Mouse (Mus musculus): Measurements from ENCODE around the gene Grip1. TPM values are rescaled to one million over a fixed set of nuclear protein-coding genes. Genes with fewer than 3 reads are reported as not detected.

Gene Grip1
- polyA plus RNA-seq, 1 experiment from 2014 or later = 5.9 TPM

GRCm38 (mm10) chr10:120061238-120062130, 607.9 kb downstream of the Grip1 start:
- 83% methylated on average over 24 of the region's 24 CpGs for whole genome bisulfite sequencing

DNA sequence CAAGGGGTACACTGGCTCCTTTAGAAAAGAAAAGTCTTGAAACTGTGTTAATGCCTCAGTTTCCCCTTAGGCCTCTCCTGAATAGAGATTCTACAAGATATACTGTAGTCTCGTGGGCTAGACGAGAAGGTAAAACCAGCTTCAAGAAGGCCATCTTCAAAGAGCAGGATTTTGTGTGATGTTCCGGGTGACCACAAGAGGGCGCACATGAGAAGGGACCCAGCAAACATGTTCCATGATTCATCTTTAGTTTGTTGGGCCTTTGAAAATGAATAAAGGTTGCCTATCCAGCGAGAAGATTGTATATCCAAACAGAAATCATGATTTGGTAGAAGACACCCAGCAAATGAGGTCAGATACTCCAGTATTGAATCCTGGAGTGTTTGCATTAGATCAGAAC, 610.8 kb downstream of the Grip1 start:
- 23% methylated on average over 5 of the region's 5 CpGs for WGBS
- Histone ChIP-seq H3K9me3 (replicated peaks; ENCODE audit: control insufficient read depth, low read length) (no peaks in the 10 kb centered on the region), H3K4me2 (ENCODE audit: low read depth, low read length) (no peak overlapping the region), H3K27ac (replicated peaks; ENCODE audit: low read depth, low read length) (no peak overlapping the region), H3K9ac (replicated peaks; ENCODE audit: low read length) (no peak overlapping the region), H3K36me3 (replicated peaks; ENCODE audit: control insufficient read depth, insufficient read depth, low read depth, low read length) (no peaks in the 10 kb centered on the region), H3K4me1 (ENCODE audit: control insufficient read depth, insufficient read depth, low read length) (no peaks in the 10 kb centered on the region), H3K27me3 (ENCODE audit: control insufficient read depth, insufficient read depth, low read length) (no peaks in the 10 kb centered on the region), H3K4me3 (ENCODE audit: low read depth, low read length) (no peak overlapping the region)
- ATAC-seq (replicated peaks; ENCODE audit: insufficient number of reproducible peaks, low FRiP score, low TSS enrichment, low read depth) = no peak
- DNase-seq (ENCODE audit: low spot score) = peak; percentile 75

More at GRCm38 (mm10) chr10:120061238-120062130, 607.9 kb downstream of the Grip1 start:
- Histone ChIP-seq H3K9ac (replicated peaks; ENCODE audit: low read length) (no peak overlapping the region), H3K4me1 (ENCODE audit: control insufficient read depth, insufficient read depth, low read length) (no peaks in the 10 kb centered on the region), H3K27ac (replicated peaks; ENCODE audit: low read depth, low read length) (no peak overlapping the region), H3K36me3 (replicated peaks; ENCODE audit: control insufficient read depth, insufficient read depth, low read depth, low read length) (no peaks in the 10 kb centered on the region), H3K27me3 (ENCODE audit: control insufficient read depth, insufficient read depth, low read length) (no peaks in the 10 kb centered on the region), H3K9me3 (replicated peaks; ENCODE audit: control insufficient read depth, low read length) (no peaks in the 10 kb centered on the region), H3K4me2 (ENCODE audit: low read depth, low read length) (no peak overlapping the region), H3K4me3 (ENCODE audit: low read depth, low read length) (no peak overlapping the region)
- DNase-seq (ENCODE audit: low spot score) (no peak), ATAC-seq (replicated peaks; ENCODE audit: insufficient number of reproducible peaks, low FRiP score, low TSS enrichment, low read depth) (0 out of 2 replicates have a peak, but pooled peaks have one; percentile 18)

DNA sequence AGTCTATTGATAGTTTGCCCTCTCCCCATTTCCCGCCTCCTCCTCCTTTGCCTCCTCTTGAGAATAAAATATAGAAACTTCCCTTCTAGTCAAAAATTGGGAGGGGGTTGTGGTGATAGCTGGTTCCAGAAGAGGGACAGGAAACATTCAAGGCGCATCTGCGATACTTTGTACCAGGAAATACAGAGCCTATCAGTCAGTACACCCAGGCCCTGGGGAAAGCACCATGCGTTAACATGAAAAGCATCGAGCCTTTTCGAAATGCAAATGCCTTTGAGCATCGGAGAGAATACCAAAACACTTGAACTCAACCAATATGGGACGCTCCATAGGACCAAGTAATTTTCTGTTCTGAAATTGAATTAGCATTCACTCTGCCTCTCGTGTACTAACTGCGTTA, 612.7 kb downstream of the Grip1 start:
- DNase-seq (ENCODE audit: low spot score) (no peak), ATAC-seq (replicated peaks; ENCODE audit: insufficient number of reproducible peaks, low FRiP score, low TSS enrichment, low read depth) (no peak)
- 93% methylated on average over 10 of the region's 10 CpGs for WGBS
- Histone ChIP-seq H3K9me3 (replicated peaks; ENCODE audit: control insufficient read depth, low read length) (no peaks in the 10 kb centered on the region), H3K27ac (replicated peaks; ENCODE audit: low read depth, low read length) (no peak overlapping the region), H3K27me3 (ENCODE audit: control insufficient read depth, insufficient read depth, low read length) (no peaks in the 10 kb centered on the region), H3K9ac (replicated peaks; ENCODE audit: low read length) (no peak overlapping the region), H3K4me2 (ENCODE audit: low read depth, low read length) (no peak overlapping the region), H3K36me3 (replicated peaks; ENCODE audit: control insufficient read depth, insufficient read depth, low read depth, low read length) (no peaks in the 10 kb centered on the region), H3K4me1 (ENCODE audit: control insufficient read depth, insufficient read depth, low read length) (no peaks in the 10 kb centered on the region), H3K4me3 (ENCODE audit: low read depth, low read length) (no peak overlapping the region)

- Histone ChIP-seq H3K36me3 (replicated peaks; ENCODE audit: control insufficient read depth, insufficient read depth, low read depth, low read length) (no peaks in the 10 kb centered on the region), H3K4me1 (ENCODE audit: control insufficient read depth, insufficient read depth, low read length) (no peaks in the 10 kb centered on the region), H3K9me3 (replicated peaks; ENCODE audit: control insufficient read depth, low read length) (no peaks in the 10 kb centered on the region), H3K4me2 (ENCODE audit: low read depth, low read length) (no peak overlapping the region), H3K27ac (replicated peaks; ENCODE audit: low read depth, low read length) (no peak overlapping the region), H3K27me3 (ENCODE audit: control insufficient read depth, insufficient read depth, low read length) (no peaks in the 10 kb centered on the region), H3K9ac (replicated peaks; ENCODE audit: low read length) (no peak overlapping the region), H3K4me3 (ENCODE audit: low read depth, low read length) (no peak overlapping the region)
- ATAC-seq (replicated peaks; ENCODE audit: insufficient number of reproducible peaks, low FRiP score, low TSS enrichment, low read depth) = no peak
- no peak for DNase-seq (ENCODE audit: low spot score)
- WGBS = 62% methylated on average over 3 of the region's 3 CpGs
Observed at GRCm38 (mm10) chr10:120077850-120078249, 624.2 kb downstream of the Grip1 start.

- Histone ChIP-seq H3K9me3 (replicated peaks; ENCODE audit: control insufficient read depth, low read length) (no peaks in the 10 kb centered on the region), H3K4me3 (ENCODE audit: low read depth, low read length) (no peak overlapping the region), H3K36me3 (replicated peaks; ENCODE audit: control insufficient read depth, insufficient read depth, low read depth, low read length) (no peaks in the 10 kb centered on the region; the same call in 1 of the 2 replicates), H3K27ac (replicated peaks; ENCODE audit: low read depth, low read length) (no peak overlapping the region), H3K9ac (replicated peaks; ENCODE audit: low read length) (no peak overlapping the region), H3K4me2 (ENCODE audit: low read depth, low read length) (no peak overlapping the region), H3K27me3 (ENCODE audit: control insufficient read depth, insufficient read depth, low read length) (no peaks in the 10 kb centered on the region), H3K4me1 (ENCODE audit: control insufficient read depth, insufficient read depth, low read length) (no peaks in the 10 kb centered on the region)
- WGBS = 90% methylated on average over 12 of the region's 12 CpGs
- DNase-seq (ENCODE audit: low spot score) = no peak
- no peak for ATAC-seq (replicated peaks; ENCODE audit: insufficient number of reproducible peaks, low FRiP score, low TSS enrichment, low read depth)
Observed at GRCm38 (mm10) chr10:120092548-120092947, 638.9 kb downstream of the Grip1 start.

GRCm38 (mm10) chr10:120095136-120095535, 641.5 kb downstream of the Grip1 start:
- Histone ChIP-seq H3K27ac (replicated peaks; ENCODE audit: low read depth, low read length) (no peak overlapping the region), H3K36me3 (replicated peaks; ENCODE audit: control insufficient read depth, insufficient read depth, low read depth, low read length) (no peaks in the 10 kb centered on the region; the same call in 1 of the 2 replicates), H3K4me1 (ENCODE audit: control insufficient read depth, insufficient read depth, low read length) (no peaks in the 10 kb centered on the region), H3K4me3 (ENCODE audit: low read depth, low read length) (no peak overlapping the region), H3K9ac (replicated peaks; ENCODE audit: low read length) (no peak overlapping the region), H3K9me3 (replicated peaks; ENCODE audit: control insufficient read depth, low read length) (no peaks in the 10 kb centered on the region), H3K4me2 (ENCODE audit: low read depth, low read length) (no peak overlapping the region), H3K27me3 (ENCODE audit: control insufficient read depth, insufficient read depth, low read length) (no peaks in the 10 kb centered on the region)
- ATAC-seq (replicated peaks; ENCODE audit: insufficient number of reproducible peaks, low FRiP score, low TSS enrichment, low read depth) (no peak), DNase-seq (ENCODE audit: low spot score) (peak; percentile 48)
- 85% methylated on average over 9 of the region's 9 CpGs for WGBS

DNA sequence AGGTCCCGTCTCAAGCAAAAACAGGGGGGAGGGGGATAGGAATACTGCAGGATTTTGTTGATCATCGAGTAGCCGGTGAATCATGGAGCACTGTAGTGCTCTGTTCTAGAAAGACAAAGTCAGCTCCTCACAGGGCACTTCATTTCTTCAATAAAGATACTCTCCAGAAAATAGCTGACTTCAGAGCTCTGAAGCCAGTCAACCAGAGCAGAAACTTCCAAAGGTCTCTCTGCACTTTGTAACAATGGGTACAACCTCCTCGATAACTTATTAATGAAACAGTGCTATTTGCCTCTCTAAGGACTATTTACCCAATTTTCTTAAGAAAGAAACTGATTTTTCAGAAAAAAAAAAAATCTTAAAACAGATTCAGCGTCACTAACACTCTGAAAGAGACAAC, 642.1 kb downstream of the Grip1 start:
- 91% methylated on average over 5 of the region's 5 CpGs for WGBS
- H3K36me3 ChIP-seq (replicated peaks; ENCODE audit: control insufficient read depth, insufficient read depth, low read depth, low read length) = no peaks in the 10 kb centered on the region; the same call in 1 of the 2 replicates
- H3K4me1 ChIP-seq (ENCODE audit: control insufficient read depth, insufficient read depth, low read length) = no peaks in the 10 kb centered on the region
- no peak overlapping the region for H3K9ac ChIP-seq (replicated peaks; ENCODE audit: low read length)
- H3K9me3 ChIP-seq (replicated peaks; ENCODE audit: control insufficient read depth, low read length) = no peaks in the 10 kb centered on the region
- H3K4me3 ChIP-seq (ENCODE audit: low read depth, low read length) = no peak overlapping the region
- ATAC-seq (replicated peaks; ENCODE audit: insufficient number of reproducible peaks, low FRiP score, low TSS enrichment, low read depth) (no peak), DNase-seq (ENCODE audit: low spot score) (no peak)
- H3K27me3 ChIP-seq (ENCODE audit: control insufficient read depth, insufficient read depth, low read length) = no peaks in the 10 kb centered on the region
- H3K4me2 ChIP-seq (ENCODE audit: low read depth, low read length) = no peak overlapping the region
- H3K27ac ChIP-seq (replicated peaks; ENCODE audit: low read depth, low read length) = no peak overlapping the region

- no peaks in the 10 kb centered on the region; the same call in 1 of the 2 replicates for H3K36me3 ChIP-seq (replicated peaks; ENCODE audit: control insufficient read depth, insufficient read depth, low read depth, low read length)
- H3K4me2 ChIP-seq (ENCODE audit: low read depth, low read length) = no peak overlapping the region
- WGBS = 84% methylated on average over 5 of the region's 5 CpGs
- DNase-seq (ENCODE audit: low spot score) (no peak), ATAC-seq (replicated peaks; ENCODE audit: insufficient number of reproducible peaks, low FRiP score, low TSS enrichment, low read depth) (no peak)
- no peak overlapping the region for H3K4me3 ChIP-seq (ENCODE audit: low read depth, low read length)
- H3K27me3 ChIP-seq (ENCODE audit: control insufficient read depth, insufficient read depth, low read length) = no peaks in the 10 kb centered on the region
- no peak overlapping the region for H3K9ac ChIP-seq (replicated peaks; ENCODE audit: low read length)
- no peaks in the 10 kb centered on the region for H3K9me3 ChIP-seq (replicated peaks; ENCODE audit: control insufficient read depth, low read length)
- no peak overlapping the region for H3K27ac ChIP-seq (replicated peaks; ENCODE audit: low read depth, low read length)
- H3K4me1 ChIP-seq (ENCODE audit: control insufficient read depth, insufficient read depth, low read length) = no peaks in the 10 kb centered on the region
Observed at GRCm38 (mm10) chr10:120097564-120097963, 643.9 kb downstream of the Grip1 start.
